Mouse (Mus musculus) embryo, embryonic 11.5 days (tissue): ENCODE measurements around the gene Polr3a.
A peak's percentile ranks its signal among the peaks of the same experiment; 100 is the strongest.
"Not testable (repeated sequence)": the region's sequence is repeated elsewhere in the genome, so short reads cannot be mapped to it uniquely, and the experiment has no call there.

Source experiments
- DNase-seq: peaks from one replicate; pipeline ENCODE4 v3.0.0-alpha.2; 2012; ENCODE audit warnings: low read depth, low spot score

The Polr3a gene

GRCm38 (mm10) chr14:24493256-24493655, 6.4 kb upstream of the Polr3a start:
- DNase-seq = no peak

GRCm38 (mm10) chr14:24491266-24491981, 4.6 kb upstream of the Polr3a start:
- DNase-seq = no peak

- peak; percentile 93 for DNase-seq
Measured at GRCm38 (mm10) chr14:24490468-24491265, 3.8 kb upstream of the Polr3a start.

GRCm38 (mm10) chr14:24489772-24490171, 2.9 kb upstream of the Polr3a start:
- not testable (repeated sequence) for DNase-seq

- DNase-seq = no peak
Measured at GRCm38 (mm10) chr14:24486241-24486767, 554 bp downstream of the Polr3a start.

GRCm38 (mm10) chr14:24468806-24469205, 18.1 kb downstream of the Polr3a start:
- no peak for DNase-seq

GRCm38 (mm10) chr14:24458191-24458590, 28.7 kb downstream of the Polr3a start:
- DNase-seq = no peak

GRCm38 (mm10) chr14:24443529-24443928, 43.3 kb downstream of the Polr3a start:
- not testable (repeated sequence) for DNase-seq
